Mouse (Mus musculus) limb, embryonic 14.5 days (tissue): ENCODE results near the gene Gm5485. TPM values are rescaled to one million over a fixed set of nuclear protein-coding genes. Genes with fewer than 3 reads are reported as not detected.

ENCODE experiments used
- ATAC-seq: fragments of 200-750 bp; cut with Nextera tagmentation; 2 replicates; pipeline ENCODE4 v1.8.0; 2017; ENCODE audit warnings: low read depth, moderate number of reproducible peaks, moderate TSS enrichment; ENCODE audit not compliant: low FRiP score
- DNase-seq: peaks from one replicate; pipeline ENCODE4 v3.0.0-alpha.2; 2015; ENCODE audit warnings: low spot score
- H3K27ac ChIP-seq: fragments of 300-500 bp; sonication (generic); replicated peaks from 2 replicates; pipeline ENCODE4 v1.5.1; 2014; ENCODE audit warnings: low read depth, mild to moderate bottlenecking, low read length, moderate library complexity, mixed read lengths
- H3K27me3 ChIP-seq: fragments of 300-500 bp; sonication (generic); 2 replicates; pipeline ENCODE4 v1.6.1; 2014; ENCODE audit warnings: low read length, mixed read lengths; ENCODE audit not compliant: control insufficient read depth, insufficient read depth
- H3K36me3 ChIP-seq: fragments of 300-500 bp; sonication (generic); 2 replicates; pipeline ENCODE4 v1.6.1; 2014; ENCODE audit warnings: mild to moderate bottlenecking, low read length, moderate library complexity, mixed read lengths; ENCODE audit not compliant: control insufficient read depth, insufficient read depth
- H3K4me1 ChIP-seq: fragments of 300-500 bp; sonication (generic); 2 replicates; pipeline ENCODE4 v1.6.1; 2014; ENCODE audit warnings: antibody characterized with exemption, low read length, mixed read lengths; ENCODE audit not compliant: control insufficient read depth, insufficient read depth
- H3K4me2 ChIP-seq: fragments of 300-500 bp; sonication (generic); replicated peaks from 2 replicates; pipeline ENCODE4 v1.6.1; 2014; ENCODE audit warnings: low read depth, mild to moderate bottlenecking, low read length, moderate library complexity; ENCODE audit not compliant: severe bottlenecking
- H3K4me3 ChIP-seq: fragments of 300-500 bp; sonication (generic); replicated peaks from 2 replicates; pipeline ENCODE4 v1.5.1; 2014; ENCODE audit warnings: low read length
- H3K9ac ChIP-seq: fragments of 300-500 bp; sonication (generic); 2 replicates; pipeline ENCODE4 v1.6.1; 2014; ENCODE audit warnings: mild to moderate bottlenecking, low read depth, low read length, moderate library complexity; ENCODE audit not compliant: severe bottlenecking
- H3K9me3 ChIP-seq: fragments of 300-500 bp; sonication (generic); 2 replicates; pipeline ENCODE4 v1.6.1; 2016; ENCODE audit warnings: low read length; ENCODE audit not compliant: control insufficient read depth
- POLR2A ChIP-seq: fragments of 200-500 bp; IDR thresholded peaks from 2 replicates; pipeline ENCODE4 v1.8.0; 2012; ENCODE audit warnings: inconsistent platforms, mild to moderate bottlenecking, moderate library complexity, borderline replicate concordance; ENCODE audit not compliant: insufficient read depth, insufficient read length; ENCODE audit errors: extremely low read depth
- WGBS: fragments of 180-500 bp; shearing (Covaris S2); extraction: QIAGEN DNeasy Blood & Tissue Kit; methylation state at CpG from one replicate; pipeline ENCODE4 v1.1.7; 2014; 5-methylcytosine and 5-hydroxymethylcytosine counted together
- polyA plus RNA-seq, 2 experiments: library from polyadenylated mRNA; depleted of rRNA in 1 of 2; stranded (reverse) in 1 of 2; unstranded in 1 of 2; fragments of >200 nt; fragmentation: Nextera tagmentation in 1 of 2; extraction: Ambion mirVana in 1 of 2; gene quantifications; 2 replicates each; pipeline versions ENCODE4 v1.2.1 to v1.2.3; 2012 to 2014

Gene Gm5485
- polyA plus RNA-seq, 2 experiments: not detected

GRCm38 (mm10) chr16:48418557-48418956 is 6.3 kb upstream of the Gm5485 start:
- H3K36me3 ChIP-seq: no peaks in the 10 kb centered on the region
- H3K9ac ChIP-seq: no peak overlapping the region
- no peak for TF ChIP-seq POLR2A
- H3K27me3 ChIP-seq: no peaks in the 10 kb centered on the region
- 24% methylated on average over 3 of the region's 3 CpGs for WGBS
- H3K9me3 ChIP-seq: no peaks in the 10 kb centered on the region
- H3K4me3 ChIP-seq: no peak overlapping the region
- no peaks in the 10 kb centered on the region for H3K4me1 ChIP-seq
- ATAC-seq: no peak
- DNase-seq: no peak
- no peak overlapping the region for H3K27ac ChIP-seq
- H3K4me2 ChIP-seq: no peak overlapping the region

- Histone ChIP-seq H3K4me3 (no peak overlapping the region), H3K4me2 (no peak overlapping the region), H3K9ac (no peak overlapping the region), H3K36me3 (no peaks in the 10 kb centered on the region), H3K9me3 (no peaks in the 10 kb centered on the region), H3K4me1 (no peaks in the 10 kb centered on the region; the same call in 1 of the 2 replicates), H3K27ac (no peak overlapping the region), H3K27me3 (no peaks in the 10 kb centered on the region)
- TF ChIP-seq POLR2A: no peak
- 60% methylated on average over 3 of the region's 3 CpGs for WGBS
- no peak for ATAC-seq
- DNase-seq: no peak
These were observed 2.1 kb downstream of the Gm5485 start for GRCm38 (mm10) chr16:48410125-48410524.

GRCm38 (mm10) chr16:48409580-48409979 is 2.6 kb downstream of the Gm5485 start:
- no peaks in the 10 kb centered on the region for H3K9me3 ChIP-seq
- H3K27ac ChIP-seq: no peak overlapping the region
- ATAC-seq: no peak
- H3K27me3 ChIP-seq: no peaks in the 10 kb centered on the region
- H3K4me2 ChIP-seq: no peak overlapping the region
- H3K36me3 ChIP-seq: no peaks in the 10 kb centered on the region
- no peaks in the 10 kb centered on the region; the same call in 1 of the 2 replicates for H3K4me1 ChIP-seq
- no peak overlapping the region for H3K9ac ChIP-seq
- no peak overlapping the region for H3K4me3 ChIP-seq
- no peak for TF ChIP-seq POLR2A
- 33% methylated on average over 7 of the region's 7 CpGs for WGBS
- no peak for DNase-seq

- Histone ChIP-seq H3K9ac (no peak overlapping the region), H3K9me3 (no peaks in the 10 kb centered on the region), H3K4me2 (no peak overlapping the region), H3K36me3 (no peaks in the 10 kb centered on the region), H3K27me3 (no peaks in the 10 kb centered on the region), H3K4me3 (no peak overlapping the region), H3K27ac (no peak overlapping the region), H3K4me1 (no peaks in the 10 kb centered on the region; the same call in 1 of the 2 replicates)
- no peak for TF ChIP-seq POLR2A
- DNase-seq (no peak), ATAC-seq (no peak)
- 52% methylated on average over 10 of the region's 10 CpGs for WGBS
These were observed 6.4 kb downstream of the Gm5485 start for GRCm38 (mm10) chr16:48405674-48406403.

GRCm38 (mm10) chr16:48404009-48404408 is 8.2 kb downstream of the Gm5485 start:
- ATAC-seq: no peak
- H3K9ac ChIP-seq: no peak overlapping the region
- no peaks in the 10 kb centered on the region for H3K36me3 ChIP-seq
- no peak overlapping the region for H3K4me3 ChIP-seq
- H3K9me3 ChIP-seq: no peaks in the 10 kb centered on the region
- no peaks in the 10 kb centered on the region for H3K27me3 ChIP-seq
- no peak overlapping the region for H3K27ac ChIP-seq
- H3K4me2 ChIP-seq: no peak overlapping the region
- H3K4me1 ChIP-seq: no peaks in the 10 kb centered on the region; the same call in 1 of the 2 replicates
- no peak for TF ChIP-seq POLR2A
- no peak for DNase-seq
